In the genomic region with DNA sequence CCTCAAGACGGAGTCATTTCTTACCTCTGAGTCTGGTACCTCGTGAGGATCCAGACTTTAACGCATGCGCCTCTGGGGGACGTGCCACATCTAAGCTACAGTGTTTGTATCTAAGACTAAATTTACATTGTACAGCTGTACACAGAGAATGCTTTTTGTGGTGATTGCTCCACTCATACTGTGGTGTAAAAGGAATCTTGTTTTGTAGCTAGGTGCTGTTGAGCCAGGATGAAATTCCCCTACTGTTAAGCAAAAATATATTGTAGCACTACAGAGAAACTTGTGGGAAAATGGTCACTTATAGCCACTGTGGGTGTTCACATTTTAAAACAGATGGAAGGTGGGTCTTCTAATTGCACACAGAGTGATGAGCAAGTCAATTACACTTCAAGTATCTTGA, we compare ENCODE assay signal across 12 mouse cellular contexts.
"Had no signal": no experiment of that assay in that cellular context is flagged by ENCODE, and none has a peak within 500 bp of the region (broad histone marks: within the 10 kb centered on the region; RNA-seq: fewer than 3 reads in every experiment).

No protein-coding gene starts in this region.

- DNase-seq: lung, adult 18-20 months; lung, embryonic 14.5 days; lung, postnatal 10 days; lung, postnatal 4 days; midbrain, embryonic 14.5 days; right cerebral cortex, postnatal 14 days; right cerebral cortex, postnatal 4 days; spleen, adult 18-20 months; thymus, adult 2 months; thymus, postnatal 25 days; thymus, postnatal 4 days had no signal

- ATAC-seq: midbrain, embryonic 16.5 days had no signal
